Mouse (Mus musculus) C2C12 (cell line): ENCODE results near the gene E2f8.

Source experiments
- CTCF ChIP-seq: IDR thresholded peaks from one replicate; pipeline ENCODE4 v1.5.1; 2011; ENCODE audit not compliant: control insufficient read depth, insufficient read depth, insufficient read length
- MAX ChIP-seq: IDR thresholded peaks from one replicate; pipeline ENCODE4 v1.6.1; 2011; ENCODE audit warnings: mild to moderate bottlenecking, control low read depth

DNA sequence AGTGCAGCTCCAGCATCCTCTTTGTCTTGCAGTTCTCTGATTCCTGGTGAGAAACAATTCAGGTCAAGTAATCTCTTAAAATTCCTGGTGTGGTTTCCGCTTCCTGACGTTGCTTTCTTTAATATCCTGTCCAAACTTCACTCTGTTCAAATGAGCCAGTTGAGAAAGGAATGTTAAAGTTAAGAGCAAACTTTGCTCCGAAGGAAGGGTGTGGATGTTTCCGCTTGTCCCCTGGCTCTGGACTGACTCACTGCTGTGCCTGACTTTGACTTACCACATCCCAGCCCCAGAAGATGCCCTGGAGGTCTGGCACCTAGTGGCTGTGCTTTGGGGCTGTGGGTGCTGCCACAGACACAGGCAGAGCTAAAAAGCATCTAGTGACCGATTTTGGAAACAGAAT lies 36.1 kb upstream of the E2f8 start:
- TF ChIP-seq CTCF (no peak), MAX (no peak)
